Mouse (Mus musculus) forebrain, embryonic 14.5 days (tissue): ENCODE measurements around the gene Rpl5. TPM values are rescaled to one million over a fixed set of nuclear protein-coding genes. Genes with fewer than 3 reads are reported as not detected.
"Not testable (repeated sequence)": the region's sequence is repeated elsewhere in the genome, so short reads cannot be mapped to it uniquely, and the experiment has no call there.

Experiments
- ATAC-seq: fragments of 200-750 bp; cut with Nextera tagmentation; 2 replicates; pipeline ENCODE4 v1.8.0; 2017; ENCODE audit warnings: mild to moderate bottlenecking, moderate library complexity
- DNase-seq: peaks from one replicate; pipeline ENCODE4 v3.0.0-alpha.2; 2015; ENCODE audit warnings: low spot score
- H3K27ac ChIP-seq: fragments of 300-500 bp; sonication (generic); 2 replicates; pipeline ENCODE4 v1.5.1; 2014; ENCODE audit warnings: low read depth, mild to moderate bottlenecking, control low read depth, low read length, moderate library complexity
- H3K27me3 ChIP-seq: fragments of 300-500 bp; sonication (generic); replicated peaks from 2 replicates; pipeline ENCODE4 v1.6.1; 2014; ENCODE audit warnings: low read length, control low read depth, mixed read lengths; ENCODE audit not compliant: control insufficient read depth, insufficient read depth
- H3K36me3 ChIP-seq: fragments of 300-500 bp; sonication (generic); 2 replicates; pipeline ENCODE4 v1.6.1; 2014; ENCODE audit warnings: low read length, control low read depth; ENCODE audit not compliant: control insufficient read depth, insufficient read depth
- H3K4me1 ChIP-seq: fragments of 300-500 bp; sonication (generic); 2 replicates; pipeline ENCODE4 v1.6.1; 2014; ENCODE audit warnings: antibody characterized with exemption, low read length, control low read depth; ENCODE audit not compliant: control insufficient read depth, insufficient read depth
- H3K4me2 ChIP-seq: fragments of 300-500 bp; sonication (generic); 2 replicates; pipeline ENCODE4 v1.6.1; 2014; ENCODE audit warnings: mild to moderate bottlenecking, control low read depth, low read length
- H3K4me3 ChIP-seq: fragments of 300-500 bp; sonication (generic); 2 replicates; pipeline ENCODE4 v1.5.1; 2014; ENCODE audit warnings: low read depth, low read length, control low read depth
- H3K9ac ChIP-seq: fragments of 300-500 bp; sonication (generic); 2 replicates; pipeline ENCODE4 v1.6.1; 2014; ENCODE audit warnings: mild to moderate bottlenecking, low read length, control low read depth, moderate library complexity
- H3K9me3 ChIP-seq: fragments of 300-500 bp; sonication (generic); replicated peaks from 2 replicates; pipeline ENCODE4 v1.6.1; 2016; ENCODE audit warnings: low read length, control low read depth, mixed read lengths; ENCODE audit not compliant: control insufficient read depth
- WGBS: fragments of 180-500 bp; shearing (Covaris S2); extraction: QIAGEN DNeasy Blood & Tissue Kit; methylation state at CpG from one replicate; pipeline ENCODE4 v1.1.7; 2014; 5-methylcytosine and 5-hydroxymethylcytosine counted together
- polyA plus RNA-seq: library from polyadenylated mRNA; unstranded; fragments of >200 nt; fragmentation: Nextera tagmentation; extraction: Ambion mirVana; gene quantifications from 2 replicates; pipeline ENCODE4 v1.2.1, GENCODE M21; 2014

Rpl5 gene
- polyA plus RNA-seq, 1 experiment from 2014 or later = 63.5 TPM

- DNase-seq (no peak), ATAC-seq (no peak)
- Histone ChIP-seq H3K9ac (no peak overlapping the region), H3K27ac (no peak overlapping the region), H3K36me3 (no peaks in the 10 kb centered on the region), H3K9me3 (no peaks in the 10 kb centered on the region), H3K4me1 (no peaks in the 10 kb centered on the region), H3K4me3 (no peak overlapping the region), H3K27me3 (no peaks in the 10 kb centered on the region), H3K4me2 (no peak overlapping the region)
- WGBS = 86% methylated on average over 4 of the region's 4 CpGs
Measured at GRCm38 (mm10) chr5:107933202-107933974, 33.1 kb downstream of the Rpl5 start.

- H3K36me3 ChIP-seq = no peaks in the 10 kb centered on the region
- DNase-seq (no peak), ATAC-seq (no peak)
- 92% methylated on average over 10 of the region's 10 CpGs for WGBS
- no peak overlapping the region for H3K27ac ChIP-seq
- H3K4me3 ChIP-seq = no peak overlapping the region
- H3K27me3 ChIP-seq = no peaks in the 10 kb centered on the region
- H3K4me2 ChIP-seq = no peak overlapping the region
- H3K9ac ChIP-seq = no peak overlapping the region
- H3K4me1 ChIP-seq = no peaks in the 10 kb centered on the region
- H3K9me3 ChIP-seq = no peaks in the 10 kb centered on the region
Measured at GRCm38 (mm10) chr5:107934770-107935543, 34.7 kb downstream of the Rpl5 start.

DNA sequence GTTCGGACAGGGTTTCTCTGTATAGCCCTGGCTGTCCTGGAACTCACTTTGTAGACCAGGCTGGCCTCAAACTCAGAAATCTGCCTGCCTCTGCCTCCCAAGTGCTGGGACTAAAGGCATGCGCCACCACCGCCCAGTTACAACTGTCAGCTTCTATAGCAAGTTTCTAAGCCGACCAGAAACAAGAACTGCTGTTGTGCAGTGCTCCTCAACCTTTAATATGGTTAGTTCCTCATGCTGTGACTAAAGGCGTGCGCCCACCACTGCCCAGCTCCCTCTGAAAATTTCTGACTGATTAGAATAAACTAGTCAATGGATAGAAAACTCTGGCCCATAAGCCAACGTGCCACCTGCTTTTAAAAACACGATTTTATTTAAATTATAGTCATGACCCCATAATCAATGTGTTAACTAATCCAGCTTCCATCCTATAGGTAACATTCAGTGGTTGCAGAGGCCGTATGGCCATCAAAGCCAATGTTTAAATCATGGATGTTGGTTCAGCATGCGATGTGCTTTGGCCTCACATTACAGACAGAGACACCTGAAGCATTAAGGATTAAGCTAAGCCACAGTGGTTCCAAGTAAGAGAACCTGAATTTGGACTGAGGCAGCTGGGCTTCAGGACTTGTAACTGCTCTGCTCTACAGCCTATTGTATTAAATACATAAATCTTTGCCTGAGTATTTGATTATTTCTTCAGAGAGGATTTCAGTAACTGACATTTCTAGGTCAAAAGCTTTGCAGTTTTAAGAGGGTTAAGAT, 36.5 kb downstream of the Rpl5 start:
- Histone ChIP-seq H3K4me2 (no peak overlapping the region), H3K4me1 (no peaks in the 10 kb centered on the region), H3K27ac (no peak overlapping the region), H3K27me3 (no peaks in the 10 kb centered on the region), H3K9ac (no peak overlapping the region), H3K4me3 (no peak overlapping the region), H3K36me3 (no peaks in the 10 kb centered on the region), H3K9me3 (no peaks in the 10 kb centered on the region)
- 88% methylated on average over 10 of the region's 10 CpGs for WGBS
- ATAC-seq (no peak), DNase-seq (no peak)

DNA sequence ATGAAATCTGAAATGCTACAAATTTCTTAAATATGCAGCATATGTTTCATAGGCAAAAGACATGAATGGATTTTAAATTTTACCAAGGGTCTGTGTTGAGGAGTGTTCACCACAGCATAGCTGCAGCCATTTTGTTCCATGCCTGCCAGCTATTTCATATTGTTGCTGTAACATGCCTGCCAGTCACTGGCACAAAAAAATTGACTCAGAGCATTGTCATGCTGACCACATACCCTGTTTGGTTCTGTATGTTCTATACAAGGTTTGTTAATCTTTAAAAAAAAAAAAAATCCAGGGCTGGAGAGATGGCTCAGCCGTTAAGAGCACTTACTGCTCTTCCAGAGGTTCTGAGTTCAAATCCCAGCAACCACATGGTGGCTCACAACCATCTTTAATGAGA, 38.2 kb downstream of the Rpl5 start:
- not testable (repeated sequence) for H3K9ac ChIP-seq, H3K4me3 ChIP-seq, H3K9me3 ChIP-seq, H3K27me3 ChIP-seq, H3K4me2 ChIP-seq, DNase-seq, H3K27ac ChIP-seq, H3K4me1 ChIP-seq, H3K36me3 ChIP-seq, ATAC-seq
- 74% methylated on average over 1 of the region's 1 CpGs for WGBS

GRCm38 (mm10) chr5:107938886-107939285, 38.6 kb downstream of the Rpl5 start:
- no peak overlapping the region for H3K9ac ChIP-seq
- no peak overlapping the region for H3K27ac ChIP-seq
- no peaks in the 10 kb centered on the region for H3K9me3 ChIP-seq
- no peak overlapping the region for H3K4me2 ChIP-seq
- no peak for DNase-seq
- no peak for ATAC-seq
- WGBS = 87% methylated on average over 2 of the region's 2 CpGs
- H3K4me1 ChIP-seq = no peaks in the 10 kb centered on the region
- H3K36me3 ChIP-seq = no peaks in the 10 kb centered on the region
- no peak overlapping the region for H3K4me3 ChIP-seq
- H3K27me3 ChIP-seq = no peaks in the 10 kb centered on the region

DNA sequence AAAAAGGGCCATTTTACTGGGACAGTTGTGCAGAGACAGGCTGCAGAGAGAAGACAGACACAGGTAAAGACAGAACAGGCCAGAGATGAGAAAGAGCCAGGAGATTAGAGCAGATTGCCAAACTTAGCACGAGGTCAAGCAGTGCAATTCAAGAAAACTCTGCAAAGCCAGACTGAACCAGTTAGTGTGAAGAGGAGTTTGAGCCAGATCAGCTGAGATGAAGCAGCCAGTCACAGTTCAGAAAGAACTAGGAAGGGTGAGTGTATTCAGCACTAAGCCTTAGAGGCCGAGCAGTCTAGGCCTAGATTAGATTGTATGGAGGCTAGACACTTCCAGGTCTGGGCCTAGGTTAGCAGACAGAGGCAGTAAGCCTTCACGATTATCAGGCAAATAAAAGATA, 39.4 kb downstream of the Rpl5 start:
- H3K9me3 ChIP-seq = no peaks in the 10 kb centered on the region
- no peak overlapping the region for H3K9ac ChIP-seq
- no peak overlapping the region for H3K27ac ChIP-seq
- no peaks in the 10 kb centered on the region for H3K36me3 ChIP-seq
- 84% methylated on average over 3 of the region's 3 CpGs for WGBS
- no peaks in the 10 kb centered on the region for H3K27me3 ChIP-seq
- H3K4me3 ChIP-seq = no peak overlapping the region
- no peak for DNase-seq
- no peaks in the 10 kb centered on the region for H3K4me1 ChIP-seq
- H3K4me2 ChIP-seq = no peak overlapping the region
- ATAC-seq = no peak

GRCm38 (mm10) chr5:107941222-107941621, 40.9 kb downstream of the Rpl5 start:
- no peaks in the 10 kb centered on the region for H3K36me3 ChIP-seq
- no peak overlapping the region for H3K9ac ChIP-seq
- WGBS = 33% methylated on average over 6 of the region's 6 CpGs
- ATAC-seq = no peak
- no peak overlapping the region for H3K27ac ChIP-seq
- no peak overlapping the region for H3K4me3 ChIP-seq
- peak; percentile 11 for DNase-seq
- no peaks in the 10 kb centered on the region for H3K4me1 ChIP-seq
- no peaks in the 10 kb centered on the region for H3K9me3 ChIP-seq
- no peak overlapping the region for H3K4me2 ChIP-seq
- no peaks in the 10 kb centered on the region for H3K27me3 ChIP-seq

DNA sequence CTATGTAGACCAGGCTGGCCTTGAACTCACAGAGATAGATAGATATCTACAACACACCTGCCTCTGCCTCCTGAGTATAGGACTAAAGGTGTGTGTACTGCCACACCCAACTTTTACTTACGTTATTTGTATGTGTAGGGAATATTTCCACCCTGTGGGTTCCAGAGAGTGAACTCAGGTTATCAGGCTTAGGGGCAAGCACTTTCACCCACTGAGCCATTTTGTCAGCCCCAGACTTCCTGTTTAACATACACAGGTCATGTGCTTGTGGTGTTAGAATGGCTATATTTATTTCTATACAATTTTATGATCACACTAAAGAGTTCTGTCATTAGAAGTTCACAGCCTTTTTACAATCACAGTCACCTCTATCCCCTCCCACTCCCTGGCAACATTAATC, 42.6 kb downstream of the Rpl5 start:
- ATAC-seq (no peak), DNase-seq (no peak)
- H3K9me3 ChIP-seq = no peaks in the 10 kb centered on the region
- no peak overlapping the region for H3K4me2 ChIP-seq
- H3K4me1 ChIP-seq = no peaks in the 10 kb centered on the region
- no peak overlapping the region for H3K27ac ChIP-seq
- no peaks in the 10 kb centered on the region for H3K36me3 ChIP-seq
- no peak overlapping the region for H3K9ac ChIP-seq
- H3K4me3 ChIP-seq = no peak overlapping the region
- 90% methylated on average over 1 of the region's 1 CpGs for WGBS
- H3K27me3 ChIP-seq = no peaks in the 10 kb centered on the region
